Mouse (Mus musculus) ES-Bruce4 (cell line): ENCODE results near the gene Trim11.

ENCODE experiments used
- CTCF ChIP-seq: IDR thresholded peaks from one replicate; pipeline ENCODE4 v1.8.1; 2011; ENCODE audit warnings: low read depth, low read length
- EP300 ChIP-seq: IDR thresholded peaks from 2 replicates; pipeline ENCODE4 v1.6.1; 2011; ENCODE audit warnings: low read depth, low read length; ENCODE audit not compliant: insufficient read depth

DNA sequence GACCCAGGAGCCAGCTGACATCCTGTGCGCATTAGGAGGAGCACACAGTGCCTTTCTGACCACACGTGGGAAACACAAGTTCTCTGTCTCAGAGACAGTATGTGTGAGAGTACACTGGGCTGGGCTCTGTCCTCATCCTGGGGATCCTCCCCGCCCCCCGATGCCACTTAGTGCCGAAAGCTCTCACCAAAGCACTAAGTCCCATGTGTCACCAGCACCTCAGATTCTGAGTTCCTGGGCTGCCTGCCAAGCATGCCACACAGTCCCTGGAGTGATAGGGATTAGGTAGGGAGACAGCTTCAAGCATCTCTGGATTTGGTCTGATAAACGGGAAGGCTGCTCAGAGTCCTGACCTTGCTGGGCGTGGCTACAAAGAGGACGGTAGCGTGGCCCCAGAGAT is 12.9 kb downstream of the Trim11 start:
- TF ChIP-seq CTCF = no peak
- no peak for TF ChIP-seq EP300
